Mouse (Mus musculus): ENCODE results near the gene Spata31d1c. TPM values are rescaled to one million over a fixed set of nuclear protein-coding genes. Genes with fewer than 3 reads are reported as not detected.

The Spata31d1c gene
- polyA plus RNA-seq (2015; fragmentation: Illumina TruSeq; extraction: RNeasy Lipid Tissue Mini Kit (QIAGEN cat#74804); ENCODE audit: insufficient read depth, low replicate concordance), result not detected

DNA sequence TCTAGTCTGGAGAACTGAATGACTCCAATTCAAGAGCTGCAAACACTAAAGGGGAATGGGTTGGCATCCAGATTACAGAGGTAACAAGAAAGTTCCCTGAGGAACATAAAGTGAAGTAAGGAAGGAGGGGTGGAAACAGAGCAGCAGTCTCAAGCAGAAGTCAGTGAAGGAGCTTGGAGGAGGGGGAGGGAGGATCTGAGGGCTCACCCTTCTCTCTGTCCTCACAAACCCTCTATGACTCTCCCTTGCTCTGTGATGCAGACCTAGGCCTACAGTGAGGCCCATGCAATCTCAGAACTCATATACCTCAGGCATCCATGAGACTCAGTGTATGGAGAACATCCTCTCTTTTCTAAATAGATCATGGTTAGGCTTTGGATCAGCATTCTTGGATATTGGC, at the start of gene Spata31d1c:
Gene Spata31d1c (plus strand): TSS at position 301 of the 400 bp plus-strand sequence.

DNA sequence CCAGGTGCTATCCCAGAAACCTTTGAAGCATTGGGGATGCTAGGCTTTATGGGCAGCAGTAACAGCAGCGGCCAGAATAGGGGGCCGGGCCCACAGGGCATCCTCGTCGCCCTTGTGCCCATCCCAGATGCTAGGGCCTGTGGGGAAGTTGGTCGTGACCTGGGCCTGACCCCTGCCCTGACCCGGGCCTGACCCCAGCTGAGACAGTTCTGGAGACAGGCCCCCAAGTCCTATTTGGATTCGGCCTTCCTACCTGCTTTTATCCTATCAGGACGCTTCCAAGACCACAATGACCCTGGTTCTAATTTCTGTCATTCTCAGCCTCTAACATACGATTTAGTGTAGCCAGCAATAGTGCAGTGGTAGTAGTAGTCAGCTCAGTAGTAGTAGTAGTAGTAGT, 19.8 kb downstream of the Spata31d1c start, which contains the start of gene Prss47:
Gene Prss47 (minus strand): TSS at position 101 of the 400 bp plus-strand sequence.

Other genes starting within 250 kb of the Spata31d1c start
- not detected for gene Cntnap3, start 129.1 kb upstream of the Spata31d1c start, polyA plus RNA-seq (2015; fragmentation: Illumina TruSeq; extraction: RNeasy Lipid Tissue Mini Kit (QIAGEN cat#74804); ENCODE audit: insufficient read depth, low replicate concordance)
- gene Spata31, start 115.7 kb upstream of the Spata31d1c start, polyA plus RNA-seq (2015; fragmentation: Illumina TruSeq; extraction: RNeasy Lipid Tissue Mini Kit (QIAGEN cat#74804); ENCODE audit: insufficient read depth, low replicate concordance), result not detected
- gene Prss47, start 19.7 kb downstream of the Spata31d1c start, polyA plus RNA-seq (2015; fragmentation: Illumina TruSeq; extraction: RNeasy Lipid Tissue Mini Kit (QIAGEN cat#74804); ENCODE audit: insufficient read depth, low replicate concordance), result not detected
- gene Mfsd14b, start 79.9 kb downstream of the Spata31d1c start, polyA plus RNA-seq (2015; fragmentation: Illumina TruSeq; extraction: RNeasy Lipid Tissue Mini Kit (QIAGEN cat#74804); ENCODE audit: insufficient read depth, low replicate concordance), result 59.8 TPM
- gene Olfr465-ps1, start 105.0 kb downstream of the Spata31d1c start, polyA plus RNA-seq (2015; fragmentation: Illumina TruSeq; extraction: RNeasy Lipid Tissue Mini Kit (QIAGEN cat#74804); ENCODE audit: insufficient read depth, low replicate concordance), result not detected
- gene Olfr466, start 117.2 kb downstream of the Spata31d1c start, polyA plus RNA-seq (2015; fragmentation: Illumina TruSeq; extraction: RNeasy Lipid Tissue Mini Kit (QIAGEN cat#74804); ENCODE audit: insufficient read depth, low replicate concordance), result not detected
- not detected for gene Nlrp4f, start 172.9 kb downstream of the Spata31d1c start, polyA plus RNA-seq (2015; fragmentation: Illumina TruSeq; extraction: RNeasy Lipid Tissue Mini Kit (QIAGEN cat#74804); ENCODE audit: insufficient read depth, low replicate concordance)
- gene Gm10775, start 226.5 kb downstream of the Spata31d1c start, polyA plus RNA-seq (2015; fragmentation: Illumina TruSeq; extraction: RNeasy Lipid Tissue Mini Kit (QIAGEN cat#74804); ENCODE audit: insufficient read depth, low replicate concordance), result not detected
- 53.0 TPM for gene Zfp369, start 245.8 kb downstream of the Spata31d1c start, polyA plus RNA-seq (2015; fragmentation: Illumina TruSeq; extraction: RNeasy Lipid Tissue Mini Kit (QIAGEN cat#74804); ENCODE audit: insufficient read depth, low replicate concordance)